Mouse (Mus musculus) adrenal gland, adult 8-10 months (tissue): ENCODE measurements at regions not wholly inside any gene's neighbourhood (a gene's known extent, or its start where the extent isn't known, plus 50 kb on each side); places are given as distances from the start of the nearest gene placed in this dataset.
A peak's percentile ranks its signal among the peaks of the same experiment; 100 is the strongest.
"Not testable (repeated sequence)": the region's sequence is repeated elsewhere in the genome, so short reads cannot be mapped to it uniquely, and the experiment has no call there.

ENCODE experiments used
- DNase-seq: peaks from one replicate; pipeline ENCODE4 v3.0.0; 2022

GRCm38 (mm10) chr12:21784403-21784802 is 367.0 kb upstream of the Ywhaq start:
- peak; percentile 54 for DNase-seq

DNA sequence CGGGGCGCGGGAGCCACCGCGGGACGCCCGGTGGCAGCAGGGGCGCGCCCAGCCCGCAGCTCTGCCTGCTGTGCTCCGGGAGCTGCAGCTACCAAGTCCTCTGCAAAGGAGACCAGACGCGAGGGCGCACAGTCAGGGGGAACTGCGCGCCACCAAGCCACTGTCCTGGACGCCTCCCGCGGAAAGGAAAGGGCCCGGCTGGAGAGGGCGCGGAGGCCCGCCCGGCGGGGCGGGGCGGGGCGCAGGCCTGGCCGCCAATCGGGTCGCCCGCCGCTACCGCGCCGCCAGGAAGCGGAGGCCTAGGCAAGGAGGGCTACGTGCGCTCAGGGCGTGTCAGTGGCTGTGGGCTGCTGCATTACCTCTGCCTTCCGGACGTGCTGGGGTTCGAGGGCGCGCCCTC is 361.3 kb upstream of the Ywhaq start:
- not testable (repeated sequence) for DNase-seq

DNA sequence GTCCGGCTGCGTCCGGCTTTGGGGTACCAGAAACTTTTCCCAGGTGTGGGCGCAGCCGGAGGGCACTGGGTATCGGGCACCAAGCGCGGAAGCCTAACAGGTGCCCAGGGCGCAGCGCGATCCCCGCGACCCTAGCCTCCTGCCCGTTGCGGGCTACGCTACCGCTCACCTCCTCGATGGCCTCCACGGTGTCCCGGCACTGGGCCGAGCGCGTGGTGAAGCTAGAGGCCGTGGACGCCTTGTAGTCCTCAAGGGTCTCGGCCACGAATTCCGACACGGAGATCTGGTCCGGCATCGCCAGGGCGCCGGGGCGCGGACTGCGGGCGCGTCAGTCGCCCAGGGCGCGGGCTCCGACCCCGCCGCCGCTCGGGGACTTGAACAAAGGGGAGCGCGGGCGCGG is 360.9 kb upstream of the Ywhaq start:
- not testable (repeated sequence) for DNase-seq

DNA sequence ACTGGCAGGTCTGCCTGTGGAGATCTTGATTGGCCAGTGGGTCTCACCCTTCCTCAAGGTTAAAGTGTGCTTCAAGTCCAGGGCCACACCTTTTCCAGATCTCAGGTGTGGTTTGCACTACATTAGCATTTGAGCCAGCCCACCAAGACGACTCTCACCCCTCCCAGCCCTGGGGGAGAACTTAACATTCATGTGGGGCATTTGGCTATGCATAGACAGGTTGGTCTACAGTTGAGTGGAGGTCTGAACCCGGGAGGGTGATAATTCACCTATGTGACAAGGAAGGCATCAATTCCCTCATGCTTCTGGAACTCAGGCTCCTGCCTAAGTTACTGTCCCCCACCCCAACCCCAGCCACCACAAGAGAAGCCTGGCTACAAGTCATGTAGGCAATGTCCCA is 350.3 kb upstream of the Ywhaq start:
- DNase-seq = not testable (repeated sequence)
